Mouse (Mus musculus) intestine, embryonic 14.5 days (tissue): ENCODE measurements at regions not wholly inside any gene's neighbourhood (a gene's known extent, or its start where the extent isn't known, plus 50 kb on each side); places are given as distances from the start of the nearest gene placed in this dataset.

Source experiments
- ATAC-seq: fragments of 200-750 bp; cut with Nextera tagmentation; replicated peaks from 2 replicates; pipeline ENCODE4 v1.8.0; 2017; ENCODE audit warnings: low read depth, moderate number of reproducible peaks, moderate TSS enrichment, moderate library complexity; ENCODE audit not compliant: low FRiP score, low TSS enrichment
- DNase-seq: peaks from one replicate; pipeline ENCODE4 v3.0.0-alpha.2; 2018; ENCODE audit warnings: low spot score
- H3K27ac ChIP-seq: fragments of 300-500 bp; sonication (generic); 2 replicates; pipeline ENCODE4 v1.5.1; 2014; ENCODE audit warnings: low read depth, mild to moderate bottlenecking, control low read depth
- H3K27me3 ChIP-seq: fragments of 300-500 bp; sonication (generic); replicated peaks from 2 replicates; pipeline ENCODE4 v1.6.1; 2014; ENCODE audit warnings: low read length, control low read depth; ENCODE audit not compliant: control insufficient read depth, insufficient read depth
- H3K36me3 ChIP-seq: fragments of 300-500 bp; sonication (generic); 2 replicates; pipeline ENCODE4 v1.6.1; 2014; ENCODE audit warnings: low read length, control low read depth; ENCODE audit not compliant: control insufficient read depth, insufficient read depth
- H3K4me1 ChIP-seq: fragments of 300-500 bp; sonication (generic); replicated peaks from 2 replicates; pipeline ENCODE4 v1.6.1; 2014; ENCODE audit warnings: low read length, control low read depth, mixed read lengths; ENCODE audit not compliant: control insufficient read depth, insufficient read depth
- H3K4me2 ChIP-seq: fragments of 300-500 bp; sonication (generic); 2 replicates; pipeline ENCODE4 v1.6.1; 2014; ENCODE audit warnings: low read length
- H3K4me3 ChIP-seq: fragments of 300-500 bp; sonication (generic); 2 replicates; pipeline ENCODE4 v1.5.1; 2014; ENCODE audit warnings: low read depth, low read length, control low read depth, mixed read lengths
- H3K9ac ChIP-seq: fragments of 300-500 bp; sonication (generic); 2 replicates; pipeline ENCODE4 v1.6.1; 2014; ENCODE audit warnings: mild to moderate bottlenecking, low read length
- H3K9me3 ChIP-seq: fragments of 300-500 bp; sonication (generic); 2 replicates; pipeline ENCODE4 v1.6.1; 2016; ENCODE audit warnings: low read length, control low read depth; ENCODE audit not compliant: control insufficient read depth
- WGBS: fragments of 180-500 bp; shearing (Covaris S2); extraction: QIAGEN DNeasy Blood & Tissue Kit; methylation state at CpG from one replicate; pipeline ENCODE4 v1.1.7; 2014; 5-methylcytosine and 5-hydroxymethylcytosine counted together

DNA sequence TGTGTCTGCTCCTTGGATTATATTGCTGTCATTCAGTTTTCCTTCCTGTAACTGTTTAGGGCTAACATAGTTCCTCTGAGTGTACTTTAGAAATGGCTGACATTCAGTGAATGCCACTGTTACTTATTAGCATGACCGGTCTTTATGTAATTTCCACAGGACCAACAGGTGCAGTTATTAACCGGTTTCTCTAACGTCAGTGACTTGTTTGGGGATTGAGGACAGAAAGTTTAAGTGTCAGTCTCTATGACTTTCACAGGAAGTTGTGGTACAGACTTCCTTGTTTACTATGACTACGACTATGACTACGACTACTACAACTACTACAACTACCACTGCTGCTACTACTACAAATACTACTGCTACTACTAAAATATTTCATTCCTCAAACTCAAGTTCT is 170.4 kb upstream of the Ptger4 start:
- Histone ChIP-seq H3K4me3 (no peak overlapping the region), H3K4me1 (no peaks in the 10 kb centered on the region), H3K36me3 (no peaks in the 10 kb centered on the region), H3K27ac (no peak overlapping the region), H3K27me3 (no peaks in the 10 kb centered on the region), H3K4me2 (no peak overlapping the region), H3K9ac (no peak overlapping the region), H3K9me3 (no peaks in the 10 kb centered on the region)
- ATAC-seq (no peak), DNase-seq (no peak)
- 85% methylated on average over 5 of the region's 5 CpGs for WGBS

- Histone ChIP-seq H3K36me3 (no peaks in the 10 kb centered on the region), H3K27me3 (no peaks in the 10 kb centered on the region), H3K27ac (no peak overlapping the region), H3K4me3 (no peak overlapping the region), H3K4me2 (no peak overlapping the region), H3K9me3 (no peaks in the 10 kb centered on the region), H3K9ac (no peak overlapping the region), H3K4me1 (no peaks in the 10 kb centered on the region)
- no peak for DNase-seq
- no peak for ATAC-seq
- WGBS, result 93% methylated on average over 3 of the region's 3 CpGs
Observed at GRCm38 (mm10) chr15:5416031-5416430, 172.0 kb upstream of the Ptger4 start.

GRCm38 (mm10) chr15:5426641-5427040 is 182.7 kb upstream of the Ptger4 start:
- Histone ChIP-seq H3K4me2 (no peak overlapping the region), H3K36me3 (no peaks in the 10 kb centered on the region), H3K9ac (no peak overlapping the region), H3K27me3 (no peaks in the 10 kb centered on the region), H3K27ac (no peak overlapping the region), H3K9me3 (no peaks in the 10 kb centered on the region), H3K4me1 (no peaks in the 10 kb centered on the region), H3K4me3 (no peak overlapping the region)
- DNase-seq (no peak), ATAC-seq (no peak)
- WGBS, result 87% methylated on average over 3 of the region's 3 CpGs

- Histone ChIP-seq H3K9ac (no peak overlapping the region), H3K4me3 (no peak overlapping the region), H3K27ac (no peak overlapping the region), H3K36me3 (no peaks in the 10 kb centered on the region), H3K9me3 (no peaks in the 10 kb centered on the region), H3K4me1 (no peaks in the 10 kb centered on the region), H3K4me2 (no peak overlapping the region), H3K27me3 (no peaks in the 10 kb centered on the region)
- WGBS, result 77% methylated on average over 7 of the region's 7 CpGs
- ATAC-seq, result no peak
- DNase-seq, result no peak
Observed at GRCm38 (mm10) chr15:5427319-5428048, 183.5 kb upstream of the Ptger4 start.

DNA sequence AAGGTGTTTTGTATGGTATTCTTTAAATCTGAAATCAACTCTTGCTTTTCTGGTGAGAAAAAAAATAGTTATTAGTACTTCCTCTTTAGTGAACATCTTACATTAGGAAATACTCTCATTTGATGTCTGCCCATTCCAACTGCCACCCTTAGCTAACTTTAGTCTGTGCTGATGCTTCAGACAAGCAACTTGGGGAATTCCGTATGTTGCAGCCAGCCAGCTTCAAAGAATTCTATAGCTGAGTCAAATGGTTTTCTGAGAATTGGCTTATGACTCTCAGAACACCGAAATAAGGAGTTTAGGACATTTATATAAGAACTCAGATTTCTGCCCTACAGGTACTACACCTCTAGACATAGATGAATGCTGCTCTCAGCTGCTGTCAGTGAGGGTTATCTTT is 188.0 kb upstream of the Ptger4 start:
- Histone ChIP-seq H3K4me3 (no peak overlapping the region), H3K36me3 (no peaks in the 10 kb centered on the region), H3K4me2 (no peak overlapping the region), H3K9me3 (no peaks in the 10 kb centered on the region), H3K9ac (no peak overlapping the region), H3K27me3 (no peaks in the 10 kb centered on the region), H3K4me1 (no peaks in the 10 kb centered on the region), H3K27ac (no peak overlapping the region)
- ATAC-seq (no peak), DNase-seq (no peak)
- WGBS, result 78% methylated on average over 2 of the region's 2 CpGs

- Histone ChIP-seq H3K9me3 (no peaks in the 10 kb centered on the region), H3K4me3 (no peak overlapping the region), H3K4me1 (no peaks in the 10 kb centered on the region), H3K4me2 (no peak overlapping the region), H3K27ac (no peak overlapping the region), H3K36me3 (no peaks in the 10 kb centered on the region), H3K9ac (no peak overlapping the region), H3K27me3 (no peaks in the 10 kb centered on the region)
- no peak for ATAC-seq
- 83% methylated on average over 1 of the region's 1 CpGs for WGBS
- no peak for DNase-seq
Observed at GRCm38 (mm10) chr15:5437020-5437419, 193.0 kb upstream of the Ptger4 start.

DNA sequence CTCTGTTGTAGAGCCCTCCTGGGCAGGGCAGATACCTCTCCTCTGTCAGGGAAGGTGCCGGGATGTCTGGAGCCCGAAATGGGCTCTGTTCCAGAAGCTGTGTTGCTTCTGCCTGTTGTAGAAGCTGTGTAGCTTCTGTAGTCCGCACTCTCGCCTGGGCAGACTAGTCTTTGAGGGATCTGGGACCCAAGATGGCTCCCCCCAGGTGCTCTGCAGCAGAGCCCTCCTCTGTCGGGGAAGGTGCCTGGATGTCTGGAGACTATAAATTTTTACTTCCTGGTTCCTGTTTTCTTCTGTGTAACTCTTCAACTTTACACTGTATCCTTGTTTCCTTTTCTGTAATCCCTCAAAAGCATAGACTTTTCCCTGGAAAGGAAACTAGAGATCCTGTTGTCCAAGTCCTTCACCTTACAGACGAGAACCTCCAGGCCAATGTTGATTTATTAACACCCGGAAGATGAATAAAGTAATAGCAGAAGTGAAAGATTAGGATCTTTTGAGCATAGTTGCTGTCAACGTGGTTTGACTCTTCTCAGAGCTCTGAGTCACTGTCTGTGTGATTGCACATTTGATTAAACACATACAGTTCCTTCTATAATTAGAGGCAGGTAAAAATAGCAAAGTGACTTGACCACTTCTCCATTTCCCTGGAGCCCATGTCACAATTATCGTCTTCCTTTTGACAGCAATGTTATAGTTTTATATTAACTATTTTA is 202.2 kb upstream of the Ptger4 start:
- no peak for DNase-seq

GRCm38 (mm10) chr15:5446756-5447314 is 202.8 kb upstream of the Ptger4 start:
- no peak for ATAC-seq
- H3K27me3 ChIP-seq, result no peaks in the 10 kb centered on the region
- no peaks in the 10 kb centered on the region for H3K4me1 ChIP-seq
- H3K4me2 ChIP-seq, result no peak overlapping the region
- H3K27ac ChIP-seq, result no peak overlapping the region
- no peaks in the 10 kb centered on the region for H3K9me3 ChIP-seq
- no peak for DNase-seq
- no peak overlapping the region for H3K4me3 ChIP-seq
- WGBS, result 71% methylated on average over 4 of the region's 4 CpGs
- H3K36me3 ChIP-seq, result no peaks in the 10 kb centered on the region
- H3K9ac ChIP-seq, result no peak overlapping the region

More for the DNA sequence above, 202.2 kb upstream of the Ptger4 start:
- no peaks in the 10 kb centered on the region for H3K4me1 ChIP-seq
- H3K9ac ChIP-seq, result no peak overlapping the region
- no peaks in the 10 kb centered on the region for H3K9me3 ChIP-seq
- WGBS, result 64% methylated on average over 9 of the region's 9 CpGs
- no peaks in the 10 kb centered on the region for H3K36me3 ChIP-seq
- no peak overlapping the region for H3K4me2 ChIP-seq
- no peaks in the 10 kb centered on the region for H3K27me3 ChIP-seq
- ATAC-seq, result no peak
- no peak overlapping the region for H3K27ac ChIP-seq
- no peak overlapping the region for H3K4me3 ChIP-seq
